Mouse (Mus musculus): ENCODE data around the gene Olfr1233. TPM values are rescaled to one million over a fixed set of nuclear protein-coding genes. Genes with fewer than 3 reads are reported as not detected.

Gene Olfr1233
- polyA plus RNA-seq (2015; fragmentation: Nextera tagmentation; extraction: Ambion mirVana), result not detected in 2 replicates

GRCm38 (mm10) chr2:89342298-89342697 is at the start of gene Olfr1233:
Olfr1233 (minus strand) TSS chr2:89342398.
- no peak for ATAC-seq (replicated peaks; ENCODE audit: insufficient number of reproducible peaks, insufficient read depth, low FRiP score, low read depth)
- no peaks in the 10 kb centered on the region for H3K27me3 ChIP-seq

DNA sequence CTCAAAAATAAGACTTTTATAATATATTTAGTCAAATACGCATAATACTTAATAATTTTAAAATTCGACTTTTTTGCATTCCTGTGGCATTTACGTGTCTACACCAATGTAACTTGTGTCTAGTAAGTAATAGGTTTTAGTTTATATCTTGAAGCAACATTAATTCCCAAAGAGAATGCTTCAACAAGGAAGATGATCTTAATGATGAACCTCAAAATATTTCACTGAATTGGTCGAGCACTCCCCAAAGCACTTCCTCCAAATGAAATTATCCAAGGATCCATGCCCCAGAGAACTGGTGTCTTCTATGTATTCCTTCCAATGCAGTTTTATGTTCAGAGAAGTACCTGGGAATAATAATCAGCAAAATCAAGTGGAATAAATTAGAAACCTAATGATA is 22.6 kb upstream of the Olfr1233 start, which contains the start of gene Olfr1234:
TSS of gene Olfr1234 (minus strand) at position 101 of the 400 bp plus-strand sequence.
- no peak within 1 kb of the TSS for H3K4me3 ChIP-seq
- H3K9me3 ChIP-seq (replicated peaks), result no peaks in the 10 kb centered on the region
- H3K27ac ChIP-seq, result no peak within 1 kb of the TSS
- no peak for ATAC-seq (replicated peaks; ENCODE audit: insufficient number of reproducible peaks, insufficient read depth, low FRiP score, low read depth)
- no peak within 1 kb of the TSS for H3K4me2 ChIP-seq
- no peaks in the 10 kb centered on the region for H3K36me3 ChIP-seq
- no peaks in the 10 kb centered on the region for H3K27me3 ChIP-seq
- no peak within 1 kb of the TSS for H3K9ac ChIP-seq
- 79% methylated on average over 4 of the region's 4 CpGs for WGBS
- no peaks in the 10 kb centered on the region for H3K4me1 ChIP-seq (replicated peaks)

More at GRCm38 (mm10) chr2:89342298-89342697, at the start of gene Olfr1233:
- Histone ChIP-seq H3K9ac (no peak within 1 kb of the TSS), H3K36me3 (no peaks in the 10 kb centered on the region), H3K4me3 (no peak within 1 kb of the TSS), H3K4me1 (replicated peaks) (no peaks in the 10 kb centered on the region), H3K9me3 (replicated peaks) (no peaks in the 10 kb centered on the region), H3K27ac (no peak within 1 kb of the TSS), H3K4me2 (no peak within 1 kb of the TSS)

DNA sequence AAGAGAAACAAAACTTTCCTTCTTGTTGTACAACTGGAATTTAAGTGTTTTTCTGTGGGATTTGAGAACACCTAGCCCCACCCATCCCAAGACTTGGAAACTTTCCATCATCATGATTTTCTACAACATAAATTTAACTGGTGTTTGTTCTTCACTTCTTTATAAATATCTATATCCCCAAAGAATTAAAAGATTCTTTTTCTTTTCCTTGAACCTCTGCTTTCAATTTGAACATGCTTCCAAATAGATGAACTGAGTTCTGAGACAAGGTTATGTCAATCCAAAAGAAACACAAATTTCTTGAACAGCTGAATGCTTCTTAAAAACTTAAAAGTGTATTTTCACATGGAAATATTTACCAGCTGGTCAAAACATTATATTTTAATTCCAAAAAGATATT is 12.6 kb downstream of the Olfr1233 start, which contains the start of gene Olfr1232:
TSS of gene Olfr1232 (minus strand) at position 101 of the 400 bp plus-strand sequence.
- no peak within 1 kb of the TSS for H3K4me2 ChIP-seq
- H3K27ac ChIP-seq, result no peak within 1 kb of the TSS
- no peaks in the 10 kb centered on the region for H3K27me3 ChIP-seq
- H3K4me3 ChIP-seq, result no peak within 1 kb of the TSS
- no peaks in the 10 kb centered on the region for H3K36me3 ChIP-seq
- H3K9me3 ChIP-seq (replicated peaks), result no peaks in the 10 kb centered on the region
- no peak for ATAC-seq (replicated peaks; ENCODE audit: insufficient number of reproducible peaks, insufficient read depth, low FRiP score, low read depth)
- no peaks in the 10 kb centered on the region for H3K4me1 ChIP-seq (replicated peaks)
- H3K9ac ChIP-seq, result no peak within 1 kb of the TSS

DNA sequence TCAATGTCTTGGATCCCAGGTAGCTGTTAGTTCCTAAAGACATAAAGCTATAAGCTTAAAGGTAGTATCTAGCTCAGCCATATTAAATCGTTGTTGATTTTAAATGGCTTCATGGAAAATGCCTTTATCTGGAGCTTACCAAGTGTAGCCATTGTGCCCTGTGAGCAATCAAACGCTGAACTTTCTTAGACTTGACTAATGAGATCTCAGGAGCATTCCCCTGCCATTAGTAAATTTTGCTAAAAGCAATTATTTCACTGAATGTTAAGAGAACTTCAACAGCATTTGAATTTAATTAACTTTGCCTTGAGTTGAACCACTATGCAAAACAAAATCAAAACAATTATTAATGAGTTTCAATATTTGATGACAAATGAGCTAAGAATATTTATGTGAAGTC is 35.2 kb downstream of the Olfr1233 start, which contains the start of gene Olfr1231:
TSS of gene Olfr1231 (minus strand) at position 101 of the 400 bp plus-strand sequence.
- Histone ChIP-seq H3K27me3 (no peaks in the 10 kb centered on the region), H3K4me1 (replicated peaks) (no peaks in the 10 kb centered on the region), H3K9me3 (replicated peaks) (no peaks in the 10 kb centered on the region), H3K4me3 (no peak within 1 kb of the TSS), H3K4me2 (no peak within 1 kb of the TSS), H3K36me3 (no peaks in the 10 kb centered on the region), H3K9ac (no peak within 1 kb of the TSS), H3K27ac (no peak within 1 kb of the TSS)
- WGBS, result 72% methylated on average over 2 of the region's 2 CpGs
- ATAC-seq (replicated peaks; ENCODE audit: insufficient number of reproducible peaks, insufficient read depth, low FRiP score, low read depth), result no peak

GRCm38 (mm10) chr2:89297168-89297567 is 45.0 kb downstream of the Olfr1233 start, which contains the start of gene Olfr1230:
Olfr1230 (minus strand) TSS chr2:89297268.
- Histone ChIP-seq H3K27ac (no peak within 1 kb of the TSS), H3K4me1 (replicated peaks) (no peaks in the 10 kb centered on the region), H3K9ac (no peak within 1 kb of the TSS), H3K4me2 (no peak within 1 kb of the TSS), H3K36me3 (no peaks in the 10 kb centered on the region), H3K9me3 (replicated peaks) (no peaks in the 10 kb centered on the region), H3K4me3 (no peak within 1 kb of the TSS), H3K27me3 (no peaks in the 10 kb centered on the region)
- WGBS, result 81% methylated on average over 1 of the region's 1 CpGs
- no peak for ATAC-seq (replicated peaks; ENCODE audit: insufficient number of reproducible peaks, insufficient read depth, low FRiP score, low read depth)

GRCm38 (mm10) chr2:89287914-89288313 is 54.3 kb downstream of the Olfr1233 start, which contains the start of gene Olfr1229:
Olfr1229 (minus strand) TSS chr2:89288014.
- Histone ChIP-seq H3K9me3 (replicated peaks) (no peaks in the 10 kb centered on the region), H3K4me1 (replicated peaks) (no peaks in the 10 kb centered on the region), H3K27me3 (no peaks in the 10 kb centered on the region), H3K4me2 (no peak within 1 kb of the TSS), H3K36me3 (no peaks in the 10 kb centered on the region), H3K4me3 (no peak within 1 kb of the TSS), H3K27ac (no peak within 1 kb of the TSS), H3K9ac (no peak within 1 kb of the TSS)
- WGBS, result 72% methylated on average over 2 of the region's 2 CpGs
- ATAC-seq (replicated peaks; ENCODE audit: insufficient number of reproducible peaks, insufficient read depth, low FRiP score, low read depth), result no peak

Other genes starting within 250 kb of the Olfr1233 start
- not detected in 2 replicates for gene Olfr1220, start 235.6 kb downstream of the Olfr1233 start, polyA plus RNA-seq (2015; fragmentation: Nextera tagmentation; extraction: Ambion mirVana)
- gene Olfr1221, start 225.1 kb downstream of the Olfr1233 start, polyA plus RNA-seq (2015; fragmentation: Nextera tagmentation; extraction: Ambion mirVana), result not detected in 2 replicates
- not detected in 2 replicates for gene Olfr1222, start 209.3 kb downstream of the Olfr1233 start, polyA plus RNA-seq (2015; fragmentation: Nextera tagmentation; extraction: Ambion mirVana)
- not detected in 2 replicates for gene Olfr1223, start 190.8 kb downstream of the Olfr1233 start, polyA plus RNA-seq (2015; fragmentation: Nextera tagmentation; extraction: Ambion mirVana)
- not detected in 2 replicates for gene Olfr1224-ps1, start 178.3 kb downstream of the Olfr1233 start, polyA plus RNA-seq (2015; fragmentation: Nextera tagmentation; extraction: Ambion mirVana)
- gene Olfr1225, start 167.7 kb downstream of the Olfr1233 start, polyA plus RNA-seq (2015; fragmentation: Nextera tagmentation; extraction: Ambion mirVana), result not detected in 2 replicates
- not detected in 2 replicates for gene Olfr1226, start 142.3 kb downstream of the Olfr1233 start, polyA plus RNA-seq (2015; fragmentation: Nextera tagmentation; extraction: Ambion mirVana)
- not detected in 2 replicates for gene Olfr1228, start 88.3 kb downstream of the Olfr1233 start, polyA plus RNA-seq (2015; fragmentation: Nextera tagmentation; extraction: Ambion mirVana)
- gene Olfr1229, start 54.4 kb downstream of the Olfr1233 start, polyA plus RNA-seq (2015; fragmentation: Nextera tagmentation; extraction: Ambion mirVana), result not detected in 2 replicates
- gene Olfr1230, start 45.1 kb downstream of the Olfr1233 start, polyA plus RNA-seq (2015; fragmentation: Nextera tagmentation; extraction: Ambion mirVana), result not detected in 2 replicates
- not detected in 2 replicates for gene Olfr1231, start 35.3 kb downstream of the Olfr1233 start, polyA plus RNA-seq (2015; fragmentation: Nextera tagmentation; extraction: Ambion mirVana)
- not detected in 2 replicates for gene Olfr1232, start 12.7 kb downstream of the Olfr1233 start, polyA plus RNA-seq (2015; fragmentation: Nextera tagmentation; extraction: Ambion mirVana)
- gene Olfr1234, start 22.5 kb upstream of the Olfr1233 start, polyA plus RNA-seq (2015; fragmentation: Nextera tagmentation; extraction: Ambion mirVana), result not detected in 2 replicates
- gene Olfr1238, start 67.3 kb upstream of the Olfr1233 start, polyA plus RNA-seq (2015; fragmentation: Nextera tagmentation; extraction: Ambion mirVana), result not detected in 2 replicates
- not detected in 2 replicates for gene Olfr1239, start 78.0 kb upstream of the Olfr1233 start, polyA plus RNA-seq (2015; fragmentation: Nextera tagmentation; extraction: Ambion mirVana)
- gene Olfr1240, start 100.6 kb upstream of the Olfr1233 start, polyA plus RNA-seq (2015; fragmentation: Nextera tagmentation; extraction: Ambion mirVana), result not detected in 2 replicates
- not detected in 2 replicates for gene Olfr1241, start 144.7 kb upstream of the Olfr1233 start, polyA plus RNA-seq (2015; fragmentation: Nextera tagmentation; extraction: Ambion mirVana)
- not detected in 2 replicates for gene Olfr1242, start 155.9 kb upstream of the Olfr1233 start, polyA plus RNA-seq (2015; fragmentation: Nextera tagmentation; extraction: Ambion mirVana)
- gene Olfr1243, start 189.1 kb upstream of the Olfr1233 start, polyA plus RNA-seq (2015; fragmentation: Nextera tagmentation; extraction: Ambion mirVana), result not detected in 2 replicates
- gene Olfr1245, start 236.0 kb upstream of the Olfr1233 start, polyA plus RNA-seq (2015; fragmentation: Nextera tagmentation; extraction: Ambion mirVana), result not detected in 2 replicates